Mouse (Mus musculus) liver, postnatal 0 days (tissue): ENCODE measurements around the gene Snx8.

ENCODE experiments used
- CTCF ChIP-seq: sonication (generic); IDR thresholded peaks from 2 replicates; pipeline ENCODE4 v1.5.1; 2016; ENCODE audit warnings: antibody characterized with exemption, low read depth
- EP300 ChIP-seq: IDR thresholded peaks from 2 replicates; pipeline ENCODE4 v1.6.1; 2016; ENCODE audit warnings: antibody characterized with exemption, low read depth, mild to moderate bottlenecking

DNA sequence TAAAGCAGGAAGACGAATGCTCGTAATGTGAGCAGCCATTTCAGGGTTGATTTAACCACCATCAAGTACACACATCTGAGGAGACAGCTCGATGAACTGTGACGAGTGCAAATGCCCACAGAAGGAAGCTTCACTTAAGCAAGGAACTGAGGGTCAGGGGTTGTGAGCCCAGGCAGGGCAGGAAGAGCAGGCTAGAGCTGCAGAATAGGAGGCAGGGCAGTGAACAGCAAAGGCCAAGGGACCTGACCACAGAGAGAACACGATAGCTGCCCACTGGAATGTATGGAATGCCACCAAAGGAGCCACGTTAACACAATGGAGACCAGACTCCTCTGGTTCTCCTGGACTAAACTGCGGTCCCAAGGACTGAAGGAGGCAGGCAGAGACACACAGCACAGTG is 5.5 kb downstream of the Snx8 start:
- TF ChIP-seq CTCF (no peak), EP300 (no peak)
